Mouse (Mus musculus) heart, postnatal 36 days (tissue): Measurements from ENCODE around the gene Olfr433. TPM values are rescaled to one million over a fixed set of nuclear protein-coding genes. Genes with fewer than 3 reads are reported as not detected.

Experiments
- total RNA-seq, 2 experiments: library from RNA; stranded (reverse); gene quantifications; 2 replicates each; pipeline ENCODE4 v1.2.3; 2021

Olfr433 gene
- total RNA-seq, 2 experiments from 2014 or later: not detected

Other genes with a start within 250 kb of the Olfr433 start
- 1 to 10 TPM; 1.1 to 4.1 TPM for gene Ifi211, start 127.7 kb upstream of the Olfr433 start, total RNA-seq
- 10 to 100 TPM; 13.3 to 16.8 TPM for gene Mndal, start 98.2 kb upstream of the Olfr433 start, total RNA-seq
- gene Ifi203, start 98.0 kb upstream of the Olfr433 start, total RNA-seq: 10 to 100 TPM; 10.8 to 21.2 TPM
- gene Ifi202b, start 58.0 kb upstream of the Olfr433 start, total RNA-seq: not detected
- 10 to 100 TPM in 1 of 2 experiments, 1 to 10 TPM in 1; 6.7 to 18.7 TPM for gene Ifi205, start 8.9 kb upstream of the Olfr433 start, total RNA-seq
- not detected for gene Olfr432, start 8.5 kb downstream of the Olfr433 start, total RNA-seq
- not detected for gene Olfr430, start 25.9 kb downstream of the Olfr433 start, total RNA-seq
- gene Olfr429, start 43.6 kb downstream of the Olfr433 start, total RNA-seq: not detected
- not detected for gene Olfr427, start 56.2 kb downstream of the Olfr433 start, total RNA-seq
- gene Olfr231, start 80.5 kb downstream of the Olfr433 start, total RNA-seq: not detected
- not detected for gene Olfr424, start 90.8 kb downstream of the Olfr433 start, total RNA-seq
- not detected for gene Olfr420, start 114.9 kb downstream of the Olfr433 start, total RNA-seq
- 10 to 100 TPM in 1 of 2 experiments, 1 to 10 TPM in 1; 9.2 to 12.0 TPM for gene Spta1, start 132.1 kb downstream of the Olfr433 start, total RNA-seq
- not detected for gene Olfr419, start 211.4 kb downstream of the Olfr433 start, total RNA-seq